Mouse (Mus musculus): ENCODE measurements at regions not wholly inside any gene's neighbourhood (a gene's known extent, or its start where the extent isn't known, plus 50 kb on each side); places are given as distances from the start of the nearest gene placed in this dataset.

DNA sequence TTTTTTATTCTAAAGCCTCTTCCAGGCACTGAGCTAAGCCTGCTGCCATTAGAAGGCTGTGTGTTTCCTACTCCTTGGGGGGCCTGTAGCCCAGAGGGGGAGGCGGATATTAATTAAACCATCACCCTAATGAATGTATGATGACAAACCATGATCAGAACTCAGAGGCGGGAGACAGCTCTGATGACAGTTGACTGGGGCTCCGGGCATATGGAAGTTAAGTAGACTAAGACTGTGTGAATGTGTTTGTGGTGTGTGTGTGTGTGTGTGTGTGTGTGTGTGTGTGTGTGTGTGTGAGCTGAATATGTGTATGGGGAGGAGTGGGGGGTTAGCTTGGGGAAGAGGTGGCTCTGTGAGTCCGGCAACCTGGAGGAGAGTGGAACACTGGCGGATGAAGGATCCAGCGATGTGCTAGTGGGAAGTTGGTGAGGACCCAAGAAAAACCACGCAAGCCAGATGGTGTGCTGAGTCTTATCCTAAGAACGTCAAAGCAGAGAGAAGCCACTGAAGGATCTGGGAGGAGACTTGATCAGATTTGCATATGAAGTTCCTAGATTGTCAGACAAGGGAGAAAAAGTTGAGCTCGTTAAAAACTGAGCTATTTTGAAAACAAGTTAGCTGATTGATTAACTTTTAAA, 256.7 kb downstream of the Lmx1a start:
- TF ChIP-seq POLR2A (IDR thresholded peaks at IDR 0.05; ENCODE audit: insufficient read depth, low read depth, low read length) (no peak), CTCF (IDR thresholded peaks at IDR 0.05) (no peak)
